Mouse (Mus musculus) WW6 (cell line): ENCODE data around the gene Slc39a7.

Experiments
- DNase-seq: peaks from one replicate; pipeline ENCODE4 v3.0.0-alpha.2; 2013; ENCODE audit warnings: low read depth, low spot score

Slc39a7 gene

DNA sequence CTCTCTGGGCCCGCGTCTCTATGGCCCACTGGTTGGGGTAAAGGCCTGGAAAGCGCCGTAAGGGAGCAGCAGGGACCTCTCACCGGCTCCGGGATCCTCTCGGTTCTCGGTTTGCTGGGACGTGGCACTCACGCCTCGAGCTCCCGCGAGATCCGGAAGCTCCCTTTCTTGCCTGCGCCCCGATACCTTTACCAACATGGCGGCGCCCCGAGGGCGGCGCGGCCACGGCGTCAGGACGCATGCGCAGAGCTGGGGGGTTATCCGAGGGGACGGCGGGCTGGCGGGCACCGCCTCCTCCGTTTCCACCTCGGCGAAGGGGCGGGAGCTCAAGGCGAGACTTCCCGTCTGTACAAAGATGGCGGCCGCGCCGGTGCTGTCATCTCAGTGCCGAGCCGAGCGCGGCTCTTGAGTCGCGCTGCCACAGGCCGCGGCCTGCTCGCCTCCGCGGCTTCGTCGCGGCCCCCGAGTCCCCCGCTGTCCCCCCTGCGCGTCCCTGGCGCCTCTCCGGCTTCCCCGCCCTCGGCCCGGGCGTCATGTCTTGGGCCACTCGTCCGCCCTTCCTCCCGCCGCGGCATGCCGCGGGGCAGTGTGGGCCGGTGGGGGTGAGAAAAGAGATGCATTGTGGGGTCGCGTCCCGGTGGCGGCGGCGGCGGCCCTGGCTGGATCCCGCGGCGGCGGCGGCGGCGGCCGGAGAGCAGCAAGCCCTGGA lies at the start of gene Slc39a7, which contains the start of gene Rxrb:
Slc39a7 (minus strand) TSS at position 218 of the 709 bp plus-strand sequence.
Rxrb (plus strand) TSS at position 348 of the 709 bp plus-strand sequence.
- DNase-seq: peak; percentile 94

DNA sequence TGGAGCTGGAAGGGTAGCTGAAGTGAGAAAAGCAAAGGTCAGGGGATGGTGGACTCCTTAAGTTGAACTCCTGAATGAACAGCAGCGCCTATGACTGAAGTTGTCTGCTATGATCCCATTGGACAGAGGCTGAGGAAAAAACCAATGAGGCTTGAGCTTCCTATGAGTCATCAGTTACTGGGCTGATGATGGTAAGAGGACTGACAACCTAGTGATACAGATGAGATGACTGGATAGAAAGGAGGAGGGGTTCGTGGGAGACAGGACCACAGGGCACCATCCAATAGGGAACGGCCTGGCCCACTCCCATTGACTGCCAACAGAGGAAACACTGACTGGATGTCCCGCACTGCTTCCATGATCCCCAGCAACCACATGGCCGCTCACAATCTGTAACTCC lies 48.1 kb upstream of the Slc39a7 start:
- peak; percentile 67 for DNase-seq

- no peak for DNase-seq
These were observed 47.5 kb upstream of the Slc39a7 start for GRCm38 (mm10) chr17:34079002-34079401.

DNA sequence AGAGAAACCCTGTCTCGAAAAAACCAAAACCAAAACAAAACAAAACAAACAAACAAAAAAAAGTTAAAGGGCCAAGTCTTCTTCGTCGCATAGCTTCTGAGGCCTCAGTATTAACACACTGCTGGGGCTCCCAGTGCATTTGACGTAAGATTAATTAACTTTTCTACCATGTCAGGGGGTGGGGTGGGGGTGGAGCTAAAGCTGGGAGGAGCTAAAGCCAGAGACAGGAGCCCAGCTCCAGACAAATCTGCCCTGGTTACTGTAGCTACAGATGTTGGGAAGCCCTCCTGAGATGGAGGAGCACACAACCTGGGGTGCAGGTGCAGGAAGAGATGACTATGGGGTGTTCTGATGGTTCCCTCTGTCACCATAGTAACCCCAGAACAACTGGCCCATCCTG lies 46.7 kb upstream of the Slc39a7 start:
- DNase-seq: no peak

- DNase-seq: peak; percentile 56
These were observed 46.1 kb upstream of the Slc39a7 start for GRCm38 (mm10) chr17:34077549-34077948.

- no peak for DNase-seq
These were observed 43.8 kb upstream of the Slc39a7 start for GRCm38 (mm10) chr17:34075271-34075670.

DNA sequence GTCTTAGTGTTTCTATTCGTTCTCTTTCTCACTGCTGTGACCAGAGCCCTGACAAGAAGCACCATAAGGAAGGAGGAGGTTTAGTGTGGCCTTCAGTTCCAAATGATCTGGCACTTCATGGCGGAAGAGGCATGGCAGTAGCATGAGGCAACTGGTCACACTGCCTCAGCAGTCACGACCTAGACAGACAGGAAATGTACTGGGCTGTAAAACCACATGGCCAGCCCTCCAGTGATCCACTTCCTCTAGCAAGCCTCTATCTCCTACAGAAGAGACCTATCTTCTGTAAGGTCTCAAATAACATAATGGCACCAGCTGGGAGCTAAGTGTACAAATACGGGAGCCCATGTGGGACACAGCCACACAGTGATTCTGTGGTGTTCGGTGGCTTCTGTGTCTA lies 40.6 kb upstream of the Slc39a7 start:
- DNase-seq: no peak

GRCm38 (mm10) chr17:34068864-34069263 lies 37.4 kb upstream of the Slc39a7 start:
- no peak for DNase-seq

- no peak for DNase-seq
These were observed 25.7 kb upstream of the Slc39a7 start for GRCm38 (mm10) chr17:34057224-34057623.

DNA sequence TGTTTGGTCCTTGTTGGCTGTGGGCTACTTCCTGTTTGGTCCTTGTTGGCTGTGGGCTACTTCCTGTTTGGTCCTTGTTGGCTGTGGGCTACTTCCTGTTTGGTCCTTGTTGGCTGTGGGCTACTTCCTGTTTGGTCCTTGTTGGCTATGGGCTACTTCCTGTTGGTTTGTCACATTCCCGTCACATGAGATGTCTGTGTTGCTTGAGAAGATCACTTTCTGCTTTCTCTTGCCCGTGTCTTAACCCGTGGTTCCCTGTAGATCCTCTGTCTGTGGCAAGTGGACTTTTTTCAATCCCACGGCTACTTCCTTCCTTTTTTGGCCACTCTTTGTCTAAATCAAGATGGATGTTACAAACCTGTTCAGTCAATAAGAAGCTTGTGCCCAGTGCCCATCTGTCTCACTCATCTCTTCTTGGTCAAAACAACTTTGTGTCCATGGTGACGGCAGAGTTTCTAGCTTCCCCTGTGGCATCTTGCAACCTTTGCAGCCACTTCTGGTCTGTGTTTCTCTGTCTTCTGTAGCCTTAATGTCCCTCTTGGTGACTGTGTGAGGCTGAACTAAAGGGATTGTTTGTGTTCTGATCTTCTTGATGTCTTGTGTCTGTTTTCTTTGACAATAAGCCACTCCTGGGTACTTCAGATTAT lies 16.0 kb upstream of the Slc39a7 start:
- DNase-seq: no peak

GRCm38 (mm10) chr17:34045941-34046340 lies 14.5 kb upstream of the Slc39a7 start:
- no peak for DNase-seq

DNA sequence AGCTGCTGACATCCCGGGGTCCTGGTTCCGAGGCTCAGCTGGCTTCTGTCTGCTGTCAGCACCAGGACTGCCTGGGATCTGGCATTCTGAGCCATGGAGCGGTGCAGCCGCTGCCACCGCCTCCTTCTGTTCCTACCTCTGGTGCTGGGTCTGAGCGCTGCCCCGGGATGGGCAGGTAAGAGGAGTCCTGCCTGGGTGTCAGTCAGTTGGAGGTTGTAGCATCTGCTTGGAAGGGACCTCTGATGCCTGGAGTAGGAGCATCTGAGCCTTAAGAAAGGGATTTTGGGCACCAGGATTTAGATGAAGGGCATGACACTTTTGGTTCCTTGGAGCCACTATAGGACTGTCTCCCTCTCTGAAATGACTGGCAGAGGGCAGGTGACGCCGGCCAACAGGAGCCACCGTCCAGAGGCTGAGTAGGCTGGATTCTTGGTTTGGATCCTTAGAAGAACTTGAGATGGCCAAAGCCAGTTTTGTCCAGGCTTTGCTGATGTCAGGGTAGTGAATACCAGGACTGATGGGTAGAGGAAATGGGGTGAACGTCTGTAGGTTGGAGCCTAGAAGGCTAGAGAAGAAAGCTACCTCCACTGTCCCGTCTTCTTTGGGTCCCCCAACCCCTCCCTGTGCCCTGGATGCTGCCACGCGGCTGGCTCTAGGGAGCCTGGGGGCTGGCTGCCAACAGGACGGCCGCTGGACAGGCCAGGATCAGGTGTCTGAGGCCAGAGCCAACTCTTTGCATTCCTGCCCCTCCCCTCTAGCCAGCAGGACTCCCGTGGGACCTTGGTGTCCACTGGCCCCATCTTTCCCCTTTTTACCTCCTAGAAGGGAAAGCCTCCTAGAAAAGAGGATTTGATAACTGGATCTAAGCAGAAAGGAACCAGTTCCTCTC lies 8.3 kb upstream of the Slc39a7 start:
- no peak for DNase-seq

GRCm38 (mm10) chr17:34038878-34039561 lies 7.5 kb upstream of the Slc39a7 start, which contains the start of gene Col11a2:
TSS of gene Col11a2 (plus strand) at chr17:34039437.
- no peak for DNase-seq

DNA sequence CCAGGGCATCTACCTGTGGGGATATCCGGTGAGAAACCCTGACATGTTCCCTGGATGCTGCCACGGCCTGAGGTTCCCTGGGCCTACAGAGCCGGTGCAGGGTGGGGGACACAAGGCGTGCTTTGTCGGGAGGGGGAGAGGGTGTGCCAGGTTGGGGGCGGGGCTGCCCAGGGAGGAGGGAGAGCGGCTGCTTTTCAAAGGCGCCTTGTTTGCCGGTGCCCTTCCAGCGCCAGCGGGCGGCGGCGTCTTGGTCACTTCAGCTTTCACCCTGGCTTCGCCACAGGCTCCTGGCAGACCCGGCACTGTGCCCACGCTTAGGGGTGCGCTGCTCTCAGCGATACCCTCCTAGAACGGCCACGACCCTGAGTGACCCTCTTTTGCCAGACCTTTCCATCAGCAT lies 7.0 kb upstream of the Slc39a7 start:
- DNase-seq: no peak

GRCm38 (mm10) chr17:34037241-34037640 lies 5.8 kb upstream of the Slc39a7 start:
- DNase-seq: no peak

- DNase-seq: no peak
These were observed 5.2 kb upstream of the Slc39a7 start for GRCm38 (mm10) chr17:34036647-34037046.

DNA sequence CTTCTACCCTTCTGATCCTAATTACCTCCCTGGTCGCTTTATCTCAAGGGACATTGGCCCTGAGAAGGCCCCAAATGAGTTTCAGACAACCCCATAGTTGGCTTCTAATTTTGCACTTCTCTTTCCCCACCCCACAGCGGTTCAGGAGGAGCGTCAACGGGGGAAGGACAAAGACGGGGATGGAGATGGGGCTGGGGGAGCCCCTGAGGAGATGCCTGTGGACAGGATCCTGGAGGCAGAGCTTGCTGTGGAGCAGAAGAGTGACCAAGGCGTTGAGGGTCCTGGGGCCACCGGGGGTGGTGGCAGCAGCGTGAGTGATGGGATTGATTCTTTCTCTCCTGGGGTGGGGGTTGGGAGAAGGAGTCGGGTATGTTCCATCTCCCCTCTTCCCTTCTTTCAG lies 4.0 kb upstream of the Slc39a7 start:
- no peak for DNase-seq

- no peak for DNase-seq
These were observed 2.6 kb upstream of the Slc39a7 start for GRCm38 (mm10) chr17:34034064-34034463.

- no peak for DNase-seq
These were observed 2.0 kb upstream of the Slc39a7 start for GRCm38 (mm10) chr17:34033441-34033840.

- no peak for DNase-seq
These were observed 1.3 kb upstream of the Slc39a7 start for GRCm38 (mm10) chr17:34032806-34033205.

DNA sequence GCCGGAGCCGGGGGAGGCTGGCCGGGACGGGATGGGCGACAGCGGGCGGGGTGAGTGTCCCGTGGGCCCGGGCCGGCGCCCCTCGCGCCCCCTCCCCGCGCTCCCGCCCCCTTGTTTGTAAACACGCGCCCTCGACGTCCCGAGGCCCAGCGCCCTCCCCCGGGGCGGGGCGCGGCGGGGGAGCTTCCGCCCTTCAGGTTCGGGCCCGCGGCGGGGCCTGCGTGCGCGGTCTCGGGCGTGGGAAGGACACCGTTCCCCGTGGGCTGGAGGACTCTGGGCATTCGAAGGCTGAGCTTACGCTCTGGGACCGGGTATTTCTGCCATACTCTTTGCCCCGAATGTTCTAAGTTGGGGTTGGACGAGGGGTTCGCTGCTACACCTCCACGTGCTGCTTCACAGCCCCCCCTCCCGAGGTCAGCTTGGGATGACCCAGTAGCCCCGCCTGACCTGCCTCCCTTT lies 721 bp upstream of the Slc39a7 start:
- no peak for DNase-seq
